Mouse (Mus musculus) neutrophil, adult 83 days (primary cell): Measurements from ENCODE around the gene Oas1g. TPM values are rescaled to one million over a fixed set of nuclear protein-coding genes. Genes with fewer than 3 reads are reported as not detected.

Experiments used
- total RNA-seq, 2 experiments: library from RNA; stranded (reverse); gene quantifications; one replicate each; pipeline ENCODE4 v1.2.4; 2023

The Oas1g gene
- 1 to 10 TPM; 1.1 to 2.6 TPM for total RNA-seq

DNA sequence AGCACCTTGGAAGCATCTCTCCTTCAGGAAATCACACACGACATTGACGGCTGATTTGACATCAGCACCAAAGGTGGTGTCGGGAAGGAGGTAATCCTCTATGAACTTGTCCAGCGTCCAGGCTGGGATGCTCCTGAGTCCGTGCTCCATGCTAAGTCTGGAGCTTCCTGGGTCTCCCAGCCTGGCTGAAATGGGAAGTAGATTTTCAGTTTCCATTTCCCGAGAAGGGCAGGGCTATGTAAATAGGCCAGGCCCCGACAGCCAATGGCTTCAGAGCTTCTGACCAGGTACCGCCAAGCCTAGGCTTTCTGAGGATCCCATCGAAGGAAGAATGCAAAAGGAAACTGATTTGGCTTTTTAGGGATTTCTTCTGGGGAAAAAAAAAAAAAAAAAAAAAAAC is at the start of gene Oas1g:
Oas1g (minus strand) TSS at position 201 of the 400 bp plus-strand sequence.

DNA sequence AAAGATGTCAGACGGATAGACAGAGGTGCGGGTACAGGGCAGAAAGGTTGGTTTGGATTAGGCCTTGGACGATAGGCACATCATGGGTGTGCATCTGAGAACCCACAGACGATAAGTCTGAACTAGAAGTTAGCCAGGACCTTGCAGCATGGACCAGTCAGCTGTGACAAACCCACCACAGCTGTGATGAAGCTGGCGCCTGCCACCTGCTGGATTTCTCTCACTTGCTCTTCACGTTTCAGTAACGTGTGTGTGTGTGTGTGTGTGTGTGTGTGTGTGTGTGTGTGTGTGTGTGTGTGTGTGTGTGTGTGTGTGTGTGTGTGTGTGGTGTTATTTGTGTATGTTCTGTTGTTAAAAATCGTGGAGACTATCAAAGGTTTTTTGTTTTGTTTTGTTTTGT is 26.8 kb upstream of the Oas1g start, which contains the start of gene Oas1d:
Oas1d (plus strand) TSS at position 333 of the 400 bp plus-strand sequence.

DNA sequence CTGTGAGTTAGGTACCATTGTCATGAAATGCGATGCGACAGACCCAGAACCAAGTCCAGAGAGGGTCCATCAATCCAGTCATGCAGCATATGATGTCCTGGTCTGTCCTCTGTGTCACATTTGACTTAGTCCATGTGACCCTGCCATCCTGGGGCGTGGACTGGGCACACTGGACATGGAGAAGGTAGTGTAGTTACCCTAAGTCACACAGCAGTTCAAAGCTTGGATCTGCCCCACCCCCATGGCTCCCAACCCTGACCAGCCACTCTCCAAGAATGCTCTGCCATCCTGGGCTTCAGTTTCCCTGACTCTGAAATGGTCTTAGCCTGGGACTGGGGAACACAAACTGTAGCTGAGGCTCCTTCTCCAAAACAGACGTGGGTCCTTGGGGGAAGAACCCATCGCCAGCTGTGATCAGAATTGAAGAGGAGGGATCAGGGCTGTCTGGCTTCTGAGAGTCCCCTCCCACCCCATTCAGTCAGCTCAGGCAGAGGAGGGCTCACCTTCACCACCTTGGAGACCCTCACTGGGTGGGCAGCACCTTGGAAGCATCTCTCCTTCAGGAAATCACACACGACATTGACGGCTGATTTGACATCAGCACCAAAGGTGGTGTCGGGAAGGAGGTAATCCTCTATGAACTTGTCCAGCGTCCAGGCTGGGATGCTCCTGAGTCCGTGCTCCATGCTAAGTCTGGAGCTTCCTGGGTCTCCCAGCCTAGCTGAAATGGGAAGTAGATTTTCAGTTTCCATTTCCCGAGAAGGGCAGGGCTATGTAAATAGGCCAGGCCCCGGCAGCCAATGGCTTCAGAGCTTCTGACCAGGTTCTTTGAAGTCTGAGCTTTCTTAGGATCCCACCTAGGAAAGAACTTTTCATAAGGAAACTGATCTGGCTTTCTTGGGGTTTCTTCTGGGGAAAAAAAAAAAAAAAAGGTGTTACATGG is 19.6 kb upstream of the Oas1g start, which contains the start of gene Oas1a:
Oas1a (minus strand) TSS at position 731 of the 943 bp plus-strand sequence.

DNA sequence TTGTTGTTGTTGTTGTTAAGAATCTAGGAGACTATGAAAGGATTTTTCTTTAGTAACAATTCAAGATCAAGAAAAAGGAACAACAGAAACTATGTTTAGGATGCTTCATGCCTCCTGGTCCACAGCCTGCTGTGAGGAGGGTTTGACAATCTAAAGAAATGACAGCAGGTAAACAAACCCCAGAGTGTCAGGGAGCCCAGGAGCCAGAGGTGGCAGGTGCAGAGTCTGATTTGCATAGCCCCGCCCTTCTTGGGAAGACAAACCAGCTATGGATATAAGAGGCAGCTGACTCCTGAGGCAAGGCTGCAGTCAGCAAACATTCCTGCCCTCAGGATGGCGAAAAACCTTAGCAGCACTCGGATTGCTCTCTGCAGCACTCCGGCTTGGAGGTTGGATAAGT is 26.3 kb downstream of the Oas1g start, which contains the start of gene Oas1h:
Oas1h (plus strand) TSS at position 301 of the 400 bp plus-strand sequence.

DNA sequence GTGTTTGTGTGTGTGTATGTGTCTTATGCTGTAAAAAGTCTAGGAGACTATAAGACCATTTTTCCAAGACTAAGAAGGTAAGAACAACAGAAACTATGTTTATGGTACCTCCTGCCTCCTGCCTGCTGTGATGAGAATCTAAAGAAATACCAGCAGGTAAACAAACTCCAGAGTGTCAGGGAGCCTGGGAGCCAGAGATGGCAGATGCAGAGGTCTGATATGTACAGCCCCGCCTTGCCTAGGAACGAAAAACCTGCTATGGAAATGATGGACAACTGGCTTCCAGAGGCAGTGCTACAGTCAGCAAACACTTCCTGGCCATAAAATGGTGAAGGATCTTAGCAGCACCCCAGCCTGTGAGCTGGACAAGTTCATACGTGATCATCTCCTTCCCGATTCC is 40.3 kb downstream of the Oas1g start, which contains the start of gene Oas1f:
Oas1f (plus strand) TSS at position 301 of the 400 bp plus-strand sequence.

Other genes starting within 250 kb of the Oas1g start
- gene Rasal1, start 238.8 kb downstream of the Oas1g start, total RNA-seq: under 1 TPM; 0.11 to 0.53 TPM
- gene Dtx1, start 175.7 kb downstream of the Oas1g start, total RNA-seq: under 1 TPM; 0.37 to 0.55 TPM
- gene Oas2, start 137.8 kb downstream of the Oas1g start, total RNA-seq: 10 to 100 TPM in 1 of 2 experiments, 1 to 10 TPM in 1; 3.7 to 10.6 TPM
- gene Oas3, start 110.0 kb downstream of the Oas1g start, total RNA-seq: 10 to 100 TPM; 13.7 to 22.8 TPM
- gene Oas1e, start 92.1 kb downstream of the Oas1g start, total RNA-seq: not detected
- 1 to 10 TPM; 2.7 to 3.3 TPM for gene Oas1c, start 75.1 kb downstream of the Oas1g start, total RNA-seq
- under 1 TPM in 1 of 2 experiments, not detected in 1; 0.26 TPM for gene Oas1f, start 40.2 kb downstream of the Oas1g start, total RNA-seq
- gene Oas1h, start 26.2 kb downstream of the Oas1g start, total RNA-seq: not detected
- gene Oas1a, start 19.9 kb upstream of the Oas1g start, total RNA-seq: 10 to 100 TPM in 1 of 2 experiments, 1 to 10 TPM in 1; 7.2 to 13.6 TPM
- not detected for gene Oas1d, start 26.9 kb upstream of the Oas1g start, total RNA-seq
- under 1 TPM; 0.24 to 0.42 TPM for gene Rph3a, start 122.5 kb upstream of the Oas1g start, total RNA-seq